Mouse (Mus musculus) ES-Bruce4 (cell line): ENCODE results near the gene Ubtf.

ENCODE experiments used
- CTCF ChIP-seq: IDR thresholded peaks from one replicate; pipeline ENCODE4 v1.8.1; 2011; ENCODE audit warnings: low read depth, low read length
- EP300 ChIP-seq: IDR thresholded peaks from 2 replicates; pipeline ENCODE4 v1.6.1; 2011; ENCODE audit warnings: low read depth, low read length; ENCODE audit not compliant: insufficient read depth

DNA sequence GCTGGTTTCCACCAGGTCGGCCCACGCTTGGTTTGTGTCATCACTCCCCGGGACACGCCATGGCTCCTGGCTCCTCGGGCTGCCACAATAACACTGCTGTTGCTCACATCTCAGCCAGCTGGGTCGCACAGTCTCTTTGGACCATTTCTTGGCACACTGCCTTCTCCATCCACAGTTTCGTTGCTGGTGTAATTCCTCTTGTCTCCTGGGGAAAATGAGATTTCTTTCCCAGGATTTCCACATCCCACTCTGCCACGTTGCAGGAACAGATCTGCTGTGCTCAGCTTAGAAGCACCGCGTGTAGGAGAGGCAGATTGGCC lies 1.1 kb upstream of the Ubtf start:
- TF ChIP-seq EP300, result no peak
- TF ChIP-seq CTCF, result no peak
